Mouse (Mus musculus) lung, adult 18-20 months (tissue): ENCODE data around the gene Tmem198.

Experiments
- DNase-seq, 2 experiments: peaks; one replicate each; pipeline ENCODE4 v3.0.0; 2022; ENCODE audit warnings: mixed read lengths in 2 of 2

The Tmem198 gene

DNA sequence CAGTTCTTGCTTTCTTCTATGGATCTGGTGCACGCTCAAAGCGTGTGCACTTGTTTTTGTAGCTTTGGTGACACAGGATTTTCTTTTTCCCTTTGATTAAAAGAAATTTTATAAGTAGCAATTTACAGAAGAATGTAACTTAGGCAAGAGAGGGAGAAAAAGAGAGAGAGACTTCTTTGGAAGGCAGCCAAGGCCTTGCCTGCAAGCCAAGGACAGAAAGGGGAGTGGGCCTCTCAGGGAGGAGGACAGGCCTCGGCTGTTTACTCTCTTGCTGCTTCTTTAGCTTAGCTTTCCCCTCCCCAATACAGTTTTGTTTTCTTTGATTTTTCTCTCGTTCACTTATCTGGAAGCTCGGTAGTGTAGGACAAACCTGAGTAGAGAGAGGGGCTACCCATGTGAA lies 40.2 kb downstream of the Tmem198 start:
- no peak for DNase-seq

DNA sequence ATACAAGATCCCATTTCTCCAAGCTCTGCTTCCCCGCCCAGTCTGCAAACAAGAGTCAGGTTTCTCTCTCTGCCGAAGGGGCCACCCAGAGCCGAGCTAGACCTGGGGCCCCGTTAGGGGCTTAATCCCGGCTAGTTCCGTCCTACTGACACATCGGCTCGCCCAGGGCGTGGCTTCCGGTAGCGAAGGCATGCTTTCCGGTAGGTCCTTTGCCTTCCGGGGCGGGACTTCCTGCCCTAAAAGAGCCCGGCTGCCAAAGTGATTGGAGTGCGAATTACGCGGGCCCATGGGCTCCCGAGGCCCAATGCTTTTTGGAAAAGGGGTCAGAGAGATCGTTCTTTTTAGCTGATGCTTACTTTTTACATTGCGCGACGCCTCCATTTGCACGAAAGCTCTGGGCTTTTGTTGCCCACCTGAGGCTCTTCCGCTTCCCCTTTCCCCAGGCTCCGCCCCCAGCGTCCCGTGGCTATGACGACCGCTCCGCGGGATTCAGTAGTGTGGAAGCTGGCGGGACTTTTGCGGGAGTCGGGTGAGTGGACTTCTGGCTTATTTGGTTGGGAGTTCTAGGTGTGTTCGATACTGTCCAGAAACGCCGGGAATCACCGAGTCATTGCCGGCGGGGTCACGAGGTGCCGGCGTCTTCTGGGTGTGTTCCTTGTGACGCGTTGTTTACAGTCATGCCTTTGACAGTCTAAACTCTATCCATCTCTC lies 42.1 kb downstream of the Tmem198 start, which contains the start of gene Stk11ip:
TSS of gene Stk11ip (plus strand) at position 209 of the 711 bp plus-strand sequence.
- peak; percentile 91 to 95 for DNase-seq

DNA sequence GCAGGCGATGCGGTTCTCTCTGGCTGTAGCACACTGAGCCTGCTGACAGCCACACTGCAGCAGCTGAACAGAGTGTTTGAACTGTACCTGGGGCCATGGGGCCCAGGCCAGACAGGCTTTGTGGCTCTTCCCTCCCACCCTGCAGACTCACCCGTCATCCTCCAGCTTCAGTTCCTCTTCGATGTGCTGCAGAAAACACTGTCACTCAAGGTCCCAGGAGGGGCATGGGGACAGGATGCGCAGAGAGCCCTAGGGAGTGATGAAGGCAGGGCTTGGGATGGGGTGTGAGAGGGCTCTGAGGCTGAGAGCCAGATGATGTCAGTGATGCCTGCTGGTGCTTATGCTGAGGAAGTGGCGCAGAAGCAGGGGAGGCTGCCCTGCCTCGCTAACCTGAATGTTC lies 45.3 kb downstream of the Tmem198 start:
- DNase-seq, result no peak

DNA sequence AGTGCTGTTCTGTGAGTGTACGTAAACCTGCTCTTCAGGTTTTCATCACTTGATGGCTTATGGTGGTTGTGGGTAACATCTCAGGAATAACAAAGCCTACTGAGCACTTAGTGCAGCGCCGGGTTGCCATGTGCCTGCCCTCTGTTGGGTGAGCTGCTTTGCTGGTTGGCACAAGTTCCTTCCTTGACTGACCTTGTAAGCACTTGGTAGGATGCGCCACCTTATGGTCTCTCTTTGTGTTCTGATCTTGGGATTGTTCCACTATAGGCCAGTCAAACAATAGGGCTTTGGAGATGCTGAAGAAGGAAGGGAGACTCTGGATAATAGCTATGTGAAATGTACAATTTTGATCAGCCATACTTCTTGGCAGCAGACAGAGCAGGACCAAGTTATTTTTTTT lies 51.2 kb downstream of the Tmem198 start:
- no peak for DNase-seq

DNA sequence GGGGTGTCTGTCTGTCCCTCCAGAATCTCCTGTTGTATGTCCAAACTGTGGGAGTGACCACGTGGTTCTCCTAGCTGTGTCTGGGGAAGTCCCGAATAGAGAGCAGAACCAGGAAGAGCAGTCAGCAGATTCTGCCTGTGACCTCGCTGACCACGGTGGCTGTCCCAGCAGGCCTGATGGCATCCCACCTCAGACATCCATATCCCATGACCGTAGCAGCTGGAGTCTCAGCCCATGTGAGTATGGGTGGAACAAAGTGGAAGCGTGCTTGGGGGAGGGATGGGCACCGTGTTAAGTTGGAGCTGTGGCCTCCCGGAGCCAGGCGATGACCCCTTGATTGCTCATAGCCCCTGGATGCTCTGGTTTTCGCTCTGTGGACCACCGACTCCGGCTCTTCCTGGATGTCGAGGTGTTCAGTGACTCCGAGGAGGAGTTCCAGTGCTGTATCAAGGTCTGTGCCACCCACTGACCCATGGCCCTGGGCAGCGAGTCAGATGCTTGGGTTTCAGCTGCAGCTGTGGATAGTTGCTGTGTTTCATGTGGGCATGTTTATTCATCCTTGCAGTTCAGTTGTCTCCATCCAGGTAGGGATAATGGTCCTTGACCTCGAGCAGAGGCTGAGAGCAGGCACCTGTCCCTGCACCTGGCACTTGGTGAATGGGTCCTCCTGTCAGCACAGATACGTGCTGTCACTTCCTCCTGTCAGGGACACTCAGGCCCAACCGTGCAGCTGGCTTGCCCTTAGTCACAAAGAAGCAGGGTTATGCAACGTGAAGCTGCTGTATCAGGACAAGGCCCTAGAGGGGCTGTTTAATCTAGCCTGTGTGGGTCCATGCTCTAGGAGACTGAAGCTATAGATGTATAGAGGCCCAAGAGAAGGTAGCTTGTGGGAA lies 53.2 kb downstream of the Tmem198 start:
- DNase-seq, result no peak

DNA sequence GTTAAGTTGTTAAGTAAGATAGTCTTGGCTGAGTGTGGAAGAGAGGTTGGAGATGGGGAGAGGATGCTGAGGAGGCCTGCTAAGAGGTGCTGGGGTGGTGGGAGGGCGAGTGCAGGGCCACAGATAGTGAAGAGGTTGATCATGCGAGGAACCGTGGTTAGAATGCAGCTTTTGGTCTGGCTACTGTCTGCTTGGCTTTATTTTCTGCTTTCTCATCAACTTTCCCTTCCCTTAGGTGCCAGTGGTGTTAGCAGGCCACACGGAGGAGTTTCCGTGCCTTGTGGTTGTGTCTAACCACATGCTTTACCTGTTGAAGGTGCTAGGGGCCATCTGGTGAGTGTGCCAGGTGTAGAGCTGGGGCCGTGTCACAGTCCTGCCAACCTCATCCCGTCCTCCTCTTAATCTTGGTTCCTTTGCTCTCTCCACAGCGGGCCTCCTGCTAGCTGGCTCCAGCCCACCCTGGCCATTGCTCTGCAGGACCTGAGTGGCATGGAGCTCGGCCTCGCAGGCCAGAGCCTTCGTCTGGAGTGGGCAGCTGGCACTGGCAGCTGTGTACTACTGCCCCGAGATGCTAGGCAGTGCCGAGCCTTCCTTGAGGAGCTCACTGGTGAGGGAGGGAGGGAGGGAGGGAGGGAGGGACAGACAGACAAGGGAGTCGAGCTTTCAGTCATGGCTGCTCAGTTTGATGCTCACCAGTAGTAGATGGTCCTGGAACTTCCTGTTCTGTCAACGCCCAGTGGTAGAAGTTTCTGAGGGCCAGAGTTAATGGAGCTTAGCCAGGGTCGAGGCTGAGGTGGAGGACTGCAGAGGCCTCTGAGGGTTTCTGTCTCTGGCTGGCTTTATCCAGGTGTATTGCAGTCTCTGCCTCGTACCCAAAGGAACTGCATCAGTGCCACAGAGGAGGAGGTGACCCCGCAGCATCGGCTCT lies 54.3 kb downstream of the Tmem198 start:
- no peak for DNase-seq
